Mouse (Mus musculus) neural tube, embryonic 11.5 days (tissue): ENCODE data around the gene Slamf8. TPM values are rescaled to one million over a fixed set of nuclear protein-coding genes. Genes with fewer than 3 reads are reported as not detected.

ENCODE experiments used
- ATAC-seq: fragments of 200-750 bp; cut with Nextera tagmentation; 2 replicates; pipeline ENCODE4 v1.8.0; 2017; ENCODE audit warnings: moderate number of reproducible peaks, mild to moderate bottlenecking, moderate TSS enrichment, moderate library complexity; ENCODE audit not compliant: insufficient read depth, low FRiP score, low TSS enrichment
- DNase-seq: peaks from one replicate; pipeline ENCODE4 v3.0.0-alpha.2; 2015; ENCODE audit warnings: low spot score
- H3K27ac ChIP-seq: fragments of 300-500 bp; sonication (generic); 2 replicates; pipeline ENCODE4 v1.5.1; 2014; ENCODE audit warnings: low read depth, mild to moderate bottlenecking, low read length
- H3K27me3 ChIP-seq: fragments of 300-500 bp; sonication (generic); 2 replicates; pipeline ENCODE4 v1.6.1; 2014; ENCODE audit warnings: mild to moderate bottlenecking, low read length, mixed read lengths; ENCODE audit not compliant: control insufficient read depth, insufficient read depth
- H3K36me3 ChIP-seq: fragments of 300-500 bp; sonication (generic); 2 replicates; pipeline ENCODE4 v1.6.1; 2014; ENCODE audit warnings: mild to moderate bottlenecking, low read length, moderate library complexity, mixed read lengths; ENCODE audit not compliant: control insufficient read depth, insufficient read depth
- H3K4me1 ChIP-seq: fragments of 300-500 bp; sonication (generic); 2 replicates; pipeline ENCODE4 v1.6.1; 2014; ENCODE audit warnings: low read length, mixed read lengths; ENCODE audit not compliant: control insufficient read depth, insufficient read depth
- H3K4me2 ChIP-seq: fragments of 300-500 bp; sonication (generic); 2 replicates; pipeline ENCODE4 v1.6.1; 2014; ENCODE audit warnings: low read depth, mild to moderate bottlenecking, moderate library complexity
- H3K4me3 ChIP-seq: fragments of 300-500 bp; sonication (generic); 2 replicates; pipeline ENCODE4 v1.5.1; 2014; ENCODE audit warnings: low read depth, low read length
- H3K9ac ChIP-seq: fragments of 300-500 bp; sonication (generic); 2 replicates; pipeline ENCODE4 v1.6.1; 2014; ENCODE audit warnings: mild to moderate bottlenecking, low read length
- H3K9me3 ChIP-seq: fragments of 300-500 bp; sonication (generic); 2 replicates; pipeline ENCODE4 v1.6.1; 2016; ENCODE audit warnings: low read length; ENCODE audit not compliant: control insufficient read depth
- WGBS: fragments of 180-500 bp; shearing (Covaris S2); extraction: QIAGEN DNeasy Blood & Tissue Kit; methylation state at CpG from one replicate; pipeline ENCODE4 v1.1.7; 2014; 5-methylcytosine and 5-hydroxymethylcytosine counted together
- polyA plus RNA-seq: library from polyadenylated mRNA; unstranded; fragments of >200 nt; fragmentation: Nextera tagmentation; extraction: Ambion mirVana; gene quantifications from 2 replicates; pipeline ENCODE4 v1.2.1, GENCODE M21; 2014

Slamf8 gene
- polyA plus RNA-seq, 1 experiment from 2014 or later, result not detected

DNA sequence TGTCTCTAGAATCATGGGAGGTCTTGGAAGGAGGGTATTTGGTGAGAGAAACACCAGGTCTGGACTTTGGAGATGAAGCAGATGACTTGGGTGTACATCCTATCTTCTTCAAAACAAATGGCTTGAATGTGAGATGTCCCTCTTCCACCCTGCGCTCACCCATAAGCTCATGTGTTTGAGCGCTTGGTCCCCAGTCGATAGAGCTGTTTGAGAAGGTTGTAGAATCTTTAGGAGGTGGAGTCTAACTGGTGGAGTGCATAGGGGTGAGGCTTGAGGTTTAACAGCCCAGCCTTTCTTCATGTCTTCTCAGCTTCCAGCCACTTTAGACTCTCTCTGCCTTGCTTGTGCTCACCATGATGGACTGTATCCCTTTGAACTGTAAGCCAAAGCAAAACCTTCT is 35.9 kb upstream of the Slamf8 start:
- Histone ChIP-seq H3K4me2 (no peak overlapping the region), H3K9me3 (0 out of 2 replicates have a peak, but pooled peaks cover 3% of the 10 kb centered on the region), H3K27me3 (no peaks in the 10 kb centered on the region), H3K9ac (no peak overlapping the region), H3K4me3 (no peak overlapping the region), H3K4me1 (no peaks in the 10 kb centered on the region), H3K36me3 (no peaks in the 10 kb centered on the region), H3K27ac (no peak overlapping the region)
- no peak for DNase-seq
- ATAC-seq, result no peak
- 91% methylated on average over 3 of the region's 3 CpGs for WGBS

DNA sequence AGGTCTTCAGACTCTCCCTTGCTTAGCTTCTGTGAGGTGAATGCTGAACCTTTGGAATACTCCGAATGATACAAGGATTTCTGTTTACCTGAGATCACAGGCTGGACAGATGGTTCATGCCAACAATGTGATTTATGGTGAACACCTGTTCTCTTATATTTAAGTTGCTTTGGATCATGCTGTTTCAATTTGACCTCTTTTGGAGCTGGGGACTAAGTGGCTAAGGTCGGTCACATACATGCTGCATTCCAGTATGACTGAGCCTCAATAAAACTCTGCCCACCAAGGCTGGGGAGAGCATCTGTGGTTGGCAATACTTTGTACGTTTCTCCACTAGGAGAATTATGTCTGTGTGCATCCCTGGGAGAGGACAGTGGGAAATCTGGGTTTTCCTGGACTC is 33.7 kb upstream of the Slamf8 start:
- ATAC-seq (no peak), DNase-seq (no peak)
- H3K4me3 ChIP-seq, result no peak overlapping the region
- no peak overlapping the region for H3K4me2 ChIP-seq
- no peak overlapping the region for H3K27ac ChIP-seq
- H3K36me3 ChIP-seq, result no peaks in the 10 kb centered on the region
- WGBS, result 67% methylated on average over 3 of the region's 3 CpGs
- no peak overlapping the region for H3K9ac ChIP-seq
- no peaks in the 10 kb centered on the region for H3K4me1 ChIP-seq
- H3K27me3 ChIP-seq, result no peaks in the 10 kb centered on the region
- 0 out of 2 replicates have a peak, but pooled peaks cover 3% of the 10 kb centered on the region for H3K9me3 ChIP-seq

DNA sequence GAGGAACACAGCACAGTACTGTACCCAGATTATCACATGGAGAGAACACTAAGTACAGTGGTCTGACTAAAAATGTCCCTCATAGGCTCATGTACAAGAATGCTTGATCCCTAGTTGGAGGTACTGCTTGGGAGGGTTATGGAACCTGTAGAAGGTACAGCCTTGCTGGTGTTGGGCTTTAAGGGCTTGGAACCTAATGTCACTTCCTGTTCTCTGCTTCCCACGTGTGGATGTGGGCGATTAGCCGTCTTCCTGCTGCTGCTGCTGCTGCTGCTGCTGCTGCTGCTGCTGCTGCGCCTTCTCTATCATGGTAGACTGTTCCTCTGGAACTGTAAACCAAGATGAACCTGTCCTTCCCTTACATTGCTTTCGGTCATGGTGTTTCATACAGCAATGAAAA is 33.2 kb upstream of the Slamf8 start:
- Histone ChIP-seq H3K36me3 (no peaks in the 10 kb centered on the region), H3K4me3 (no peak overlapping the region), H3K27ac (no peak overlapping the region), H3K27me3 (no peaks in the 10 kb centered on the region), H3K9me3 (0 out of 2 replicates have a peak, but pooled peaks cover 3% of the 10 kb centered on the region), H3K4me2 (no peak overlapping the region), H3K9ac (no peak overlapping the region), H3K4me1 (no peaks in the 10 kb centered on the region)
- DNase-seq (no peak), ATAC-seq (no peak)
- WGBS, result 75% methylated on average over 5 of the region's 5 CpGs

DNA sequence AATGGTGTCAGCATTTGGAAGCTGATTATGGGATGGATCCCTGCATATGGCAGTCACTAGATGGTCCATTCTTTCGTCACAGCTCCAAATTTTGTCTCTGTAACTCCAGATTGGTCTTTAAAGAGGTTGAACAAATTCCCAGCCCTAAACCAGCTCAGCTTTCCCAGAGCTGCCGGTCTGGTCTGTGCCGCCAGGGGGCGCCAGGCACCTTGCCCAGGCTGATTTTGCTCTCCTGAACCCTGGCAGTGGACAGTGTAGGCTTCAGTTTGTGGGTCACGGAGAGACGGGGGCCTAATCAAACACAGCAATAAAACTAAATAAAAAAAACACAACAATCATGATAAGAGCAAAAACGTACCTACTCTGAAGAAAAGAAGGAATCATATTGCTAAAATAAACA is 28.9 kb upstream of the Slamf8 start:
- ATAC-seq (no peak), DNase-seq (peak; percentile 70)
- Histone ChIP-seq H3K36me3 (no peaks in the 10 kb centered on the region), H3K4me1 (peaks cover 12% of the 10 kb centered on the region; the same call in 1 of the 2 replicates), H3K27me3 (no peaks in the 10 kb centered on the region), H3K4me3 (no peak overlapping the region), H3K9me3 (no peaks in the 10 kb centered on the region), H3K9ac (no peak overlapping the region), H3K27ac (no peak overlapping the region), H3K4me2 (no peak overlapping the region)
- WGBS, result 12% methylated on average over 7 of the region's 7 CpGs

DNA sequence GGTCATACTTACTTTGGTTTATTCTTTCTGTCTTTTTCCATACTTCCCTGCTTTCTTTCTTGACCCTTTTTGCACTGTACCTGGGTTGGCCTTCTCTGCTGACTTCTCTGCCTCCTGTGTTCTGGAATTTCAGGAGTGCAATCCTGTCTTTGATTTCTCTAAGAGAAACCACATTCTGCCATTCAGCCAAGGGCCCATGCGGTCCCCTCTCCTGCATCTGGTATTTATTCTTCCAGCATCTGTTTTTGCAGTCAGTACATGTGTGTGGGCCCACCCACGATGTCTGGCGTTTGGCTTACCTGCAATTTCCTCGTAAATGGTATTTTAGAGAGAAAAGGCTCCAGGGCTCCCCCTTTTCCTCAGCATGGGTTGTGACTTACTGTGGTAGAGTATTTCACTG is 27.8 kb upstream of the Slamf8 start:
- H3K4me2 ChIP-seq, result no peak overlapping the region
- ATAC-seq, result no peak
- no peak overlapping the region for H3K9ac ChIP-seq
- H3K27me3 ChIP-seq, result no peaks in the 10 kb centered on the region
- WGBS, result 24% methylated on average over 4 of the region's 4 CpGs
- H3K27ac ChIP-seq, result no peak overlapping the region
- peak; percentile 35 for DNase-seq
- peaks cover 12% of the 10 kb centered on the region; the same call in 1 of the 2 replicates for H3K4me1 ChIP-seq
- no peaks in the 10 kb centered on the region for H3K36me3 ChIP-seq
- no peak overlapping the region for H3K4me3 ChIP-seq
- H3K9me3 ChIP-seq, result no peaks in the 10 kb centered on the region

DNA sequence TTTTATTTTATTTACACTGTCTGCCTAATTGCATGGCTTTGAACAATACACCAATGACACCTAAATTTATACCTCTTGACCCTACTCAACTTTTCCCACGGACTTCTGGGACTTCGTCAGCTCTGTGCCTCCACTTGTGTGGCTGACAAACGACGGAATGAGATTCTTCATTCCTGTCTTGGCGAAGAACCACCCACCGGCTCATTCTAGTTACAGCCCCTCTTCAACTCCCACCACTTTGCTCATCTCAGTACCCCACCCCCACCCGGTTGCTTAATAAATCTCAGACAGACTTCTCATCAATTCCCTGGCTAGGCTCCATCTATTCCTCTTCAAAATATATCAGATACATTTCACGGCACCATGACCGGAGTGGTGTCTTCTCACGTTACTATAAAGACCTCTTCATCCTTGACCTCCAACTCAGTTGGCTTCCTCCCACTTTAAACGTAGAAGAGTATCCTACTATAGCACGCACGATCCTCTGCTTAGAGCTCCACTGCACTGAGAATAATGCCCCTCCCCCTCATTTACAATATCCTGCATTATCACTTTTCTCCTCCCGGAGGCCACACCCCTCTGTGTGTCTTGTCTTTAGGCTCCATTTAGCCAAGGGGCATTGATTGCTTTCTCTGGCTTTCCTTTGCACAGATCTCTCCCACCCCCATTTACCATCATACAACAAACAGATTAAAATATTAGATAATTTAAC is 27.2 kb upstream of the Slamf8 start:
- H3K27me3 ChIP-seq, result no peaks in the 10 kb centered on the region
- H3K4me1 ChIP-seq, result peaks cover 12% of the 10 kb centered on the region; the same call in 1 of the 2 replicates
- DNase-seq, result peak; percentile 51
- H3K27ac ChIP-seq, result no peak overlapping the region
- WGBS, result 8% methylated on average over 14 of the region's 14 CpGs
- H3K4me2 ChIP-seq, result peak overlapping the region; percentile 80
- H3K4me3 ChIP-seq, result peak overlapping the region; percentile 24
- ATAC-seq, result peak; percentile 85
- no peaks in the 10 kb centered on the region for H3K9me3 ChIP-seq
- no peaks in the 10 kb centered on the region for H3K36me3 ChIP-seq
- H3K9ac ChIP-seq, result peak overlapping the region; percentile 63; the same call in 1 of the 2 replicates

DNA sequence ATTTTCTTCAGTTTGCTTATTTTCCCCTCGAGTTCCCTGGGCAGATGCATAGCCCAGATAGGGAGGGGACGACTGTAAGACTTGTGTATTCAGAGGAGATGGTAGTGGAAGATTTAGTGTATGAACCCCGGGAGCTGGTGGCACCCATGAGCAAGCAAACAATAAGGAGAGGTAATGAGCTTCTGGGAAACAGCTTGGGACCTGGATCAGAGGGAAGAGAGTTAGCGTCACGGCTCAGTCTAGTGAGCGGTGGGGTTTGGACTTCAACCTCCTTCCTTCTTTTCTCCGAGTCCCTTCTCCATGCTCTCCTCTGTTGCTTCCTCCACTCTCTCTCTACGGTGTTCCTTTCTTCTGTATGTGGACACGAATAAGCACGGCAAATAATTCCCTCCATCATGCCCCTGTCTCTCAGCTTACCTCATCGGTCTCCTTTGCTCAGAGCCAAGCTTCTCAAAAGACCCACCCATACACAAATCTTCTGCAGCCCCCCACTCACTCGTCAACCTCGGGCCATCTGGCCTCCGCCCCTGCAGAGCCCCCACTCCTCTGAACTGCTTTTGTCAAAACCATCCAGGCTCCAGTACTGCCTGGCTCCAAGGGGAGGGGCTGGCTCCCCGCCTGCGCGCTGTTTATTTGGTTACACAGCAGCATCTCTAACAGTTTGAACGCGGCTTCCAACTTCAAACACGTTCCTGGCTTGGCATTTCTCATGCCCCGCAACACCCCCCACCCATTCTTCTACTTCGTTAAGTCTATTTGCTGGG is 26.4 kb upstream of the Slamf8 start:
- Histone ChIP-seq H3K9ac (peak overlapping the region; percentile 63), H3K27ac (peak overlapping the region; percentile 69), H3K4me1 (peaks cover 12% of the 10 kb centered on the region; the same call in 1 of the 2 replicates), H3K9me3 (no peaks in the 10 kb centered on the region), H3K36me3 (no peaks in the 10 kb centered on the region), H3K4me2 (peak overlapping the region; percentile 80), H3K27me3 (no peaks in the 10 kb centered on the region), H3K4me3 (peak overlapping the region; percentile 24)
- WGBS, result 2% methylated on average over 22 of the region's 22 CpGs
- ATAC-seq, result peak; percentile 92
- peak; percentile 71 for DNase-seq

DNA sequence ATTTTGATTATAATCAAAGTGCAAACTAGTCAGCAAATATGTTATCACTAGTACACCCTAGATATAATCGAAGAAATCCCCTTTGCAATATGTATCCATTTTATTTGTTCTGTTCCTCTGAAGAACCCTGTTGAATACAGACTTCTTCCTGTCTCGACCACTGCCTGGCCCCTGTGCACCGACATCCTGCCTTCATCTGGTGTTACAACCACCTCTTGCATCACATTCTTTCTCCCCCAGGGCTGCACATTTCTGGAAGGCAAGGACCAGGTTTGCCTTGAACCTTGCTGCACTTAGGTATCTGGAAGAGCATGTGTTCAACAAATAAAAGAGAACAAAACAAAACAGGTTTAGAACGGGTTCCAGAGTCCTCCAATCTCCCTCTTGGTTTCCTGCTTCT is 25.0 kb upstream of the Slamf8 start:
- ATAC-seq, result no peak

More for the DNA sequence above, 25.0 kb upstream of the Slamf8 start:
- no peak overlapping the region for H3K4me3 ChIP-seq
- 72% methylated on average over 4 of the region's 4 CpGs for WGBS
- H3K4me2 ChIP-seq, result no peak overlapping the region
- no peaks in the 10 kb centered on the region for H3K9me3 ChIP-seq
- H3K9ac ChIP-seq, result no peak overlapping the region
- H3K4me1 ChIP-seq, result peaks cover 12% of the 10 kb centered on the region; the same call in 1 of the 2 replicates
- no peak overlapping the region for H3K27ac ChIP-seq
- no peak for DNase-seq
- H3K36me3 ChIP-seq, result no peaks in the 10 kb centered on the region
- no peaks in the 10 kb centered on the region for H3K27me3 ChIP-seq
